Mouse (Mus musculus) heart, adult 9 months (tissue): ENCODE data around the gene Zfp518b.

Experiments used
- DNase-seq, 2 experiments: peaks; one replicate each; pipeline ENCODE4 v3.0.0; 2022; ENCODE audit warnings: low spot score in 2 of 2

Zfp518b gene

GRCm38 (mm10) chr5:38632463-38633449 is 51.9 kb downstream of the Zfp518b start:
- peak in 1 of 2 experiments; percentile 33 for DNase-seq

- no peak for DNase-seq
These were observed 56.6 kb downstream of the Zfp518b start for GRCm38 (mm10) chr5:38628023-38628422.

GRCm38 (mm10) chr5:38626883-38627282 is 57.7 kb downstream of the Zfp518b start:
- no peak for DNase-seq

- peak in 1 of 2 experiments; percentile 12 for DNase-seq
These were observed 63.8 kb downstream of the Zfp518b start for GRCm38 (mm10) chr5:38620783-38621182.

- no peak for DNase-seq
These were observed 65.7 kb downstream of the Zfp518b start for GRCm38 (mm10) chr5:38618908-38619307.
